Mouse (Mus musculus): ENCODE data around the gene Slc22a14.

The Slc22a14 gene

DNA sequence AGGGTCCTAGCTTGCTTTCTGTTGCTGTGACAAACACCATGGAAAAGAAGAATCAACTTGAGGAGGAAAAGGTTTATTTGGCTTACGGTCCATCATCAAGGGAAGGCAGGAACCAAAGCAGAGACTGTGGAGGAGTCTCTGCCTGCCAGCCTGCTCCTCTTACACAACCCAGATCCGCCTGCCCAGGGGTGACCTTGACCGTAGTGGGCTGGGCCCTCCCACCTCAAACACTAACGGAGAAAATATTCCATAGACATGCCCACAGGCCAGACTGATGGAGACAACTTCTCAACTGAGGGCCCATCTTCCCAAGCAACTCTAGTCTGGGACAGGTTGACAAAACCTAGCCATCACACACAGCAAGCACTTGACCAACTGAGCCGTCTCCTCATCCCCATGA, 223.3 kb downstream of the Slc22a14 start:
- in situ Hi-C loops (cut with MboI), result no loop called here

DNA sequence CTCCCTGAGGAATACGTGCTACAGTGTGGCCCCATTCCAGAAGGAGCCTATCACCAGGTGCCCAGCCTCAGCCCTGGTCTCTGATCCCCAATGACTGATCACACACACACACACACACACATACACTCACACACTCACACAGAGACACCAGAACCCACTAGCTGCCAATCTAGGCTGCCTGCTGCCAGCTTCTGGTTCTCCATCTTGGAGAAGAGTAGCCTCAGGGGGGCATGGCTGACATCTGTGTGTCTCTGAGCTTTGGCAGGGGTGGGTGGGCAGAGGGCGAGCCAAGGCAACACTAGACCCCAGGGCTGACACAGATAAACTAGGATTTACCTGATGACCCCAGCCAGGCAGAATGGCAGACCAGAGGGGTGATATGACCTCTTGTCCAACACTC, 226.5 kb downstream of the Slc22a14 start:
- in situ Hi-C loops (cut with MboI), result no loop called here

DNA sequence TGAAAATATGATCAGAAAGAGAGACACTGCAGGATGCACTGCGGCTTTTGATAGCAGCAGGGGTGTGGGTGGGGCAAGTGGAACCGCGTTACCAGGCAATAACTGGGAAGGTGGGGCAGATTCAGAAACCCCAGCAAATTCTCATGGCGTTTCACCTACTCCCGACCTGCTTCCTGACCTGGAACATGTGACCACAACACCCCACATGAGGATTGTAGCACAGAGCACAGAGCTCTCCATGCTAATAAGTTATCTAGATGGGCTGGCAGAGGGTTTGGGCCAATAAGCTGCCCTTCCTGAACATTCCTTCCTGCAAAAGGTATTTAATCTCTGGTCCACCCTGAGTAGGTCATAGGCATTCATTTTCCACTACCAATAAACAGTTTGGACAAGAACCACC, 234.7 kb downstream of the Slc22a14 start:
- in situ Hi-C loops (cut with MboI), result no loop called here

DNA sequence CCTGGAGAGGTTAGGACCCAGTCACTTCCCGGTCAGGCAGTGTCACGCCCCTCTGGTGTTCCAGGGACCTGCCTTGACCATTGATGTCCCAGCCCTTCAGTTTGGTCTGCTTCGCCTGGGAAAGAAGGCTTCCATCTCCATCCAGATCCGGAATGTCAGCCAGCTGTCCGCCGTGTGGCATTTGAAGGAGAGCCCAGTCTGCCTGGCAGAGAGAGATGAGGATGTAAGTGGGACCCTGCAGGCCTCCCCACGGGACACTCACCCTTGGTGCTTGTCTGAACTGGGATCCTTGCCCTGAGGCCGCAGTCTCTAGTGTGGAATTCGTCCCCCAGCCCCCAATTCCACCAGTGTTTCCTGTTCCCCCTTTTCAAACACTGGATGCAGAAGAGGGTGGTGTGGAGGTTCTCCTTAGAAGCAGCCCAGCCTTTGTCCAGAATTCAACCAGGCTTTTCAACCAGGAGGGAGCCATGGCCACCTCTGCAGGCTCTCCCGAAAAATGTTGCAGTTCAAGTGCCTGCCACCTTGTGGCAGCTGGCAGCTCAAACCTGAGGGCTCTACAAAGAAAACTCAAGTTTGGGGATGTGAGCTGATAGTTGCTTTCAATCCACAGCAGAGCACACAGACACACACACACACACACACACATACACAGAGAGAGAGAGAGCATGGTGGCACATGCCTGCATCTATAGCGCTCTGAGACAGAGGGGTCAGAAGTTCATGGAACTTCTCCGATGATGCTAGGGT, 236.7 kb downstream of the Slc22a14 start:
- in situ Hi-C loops (cut with MboI), result no loop called here

DNA sequence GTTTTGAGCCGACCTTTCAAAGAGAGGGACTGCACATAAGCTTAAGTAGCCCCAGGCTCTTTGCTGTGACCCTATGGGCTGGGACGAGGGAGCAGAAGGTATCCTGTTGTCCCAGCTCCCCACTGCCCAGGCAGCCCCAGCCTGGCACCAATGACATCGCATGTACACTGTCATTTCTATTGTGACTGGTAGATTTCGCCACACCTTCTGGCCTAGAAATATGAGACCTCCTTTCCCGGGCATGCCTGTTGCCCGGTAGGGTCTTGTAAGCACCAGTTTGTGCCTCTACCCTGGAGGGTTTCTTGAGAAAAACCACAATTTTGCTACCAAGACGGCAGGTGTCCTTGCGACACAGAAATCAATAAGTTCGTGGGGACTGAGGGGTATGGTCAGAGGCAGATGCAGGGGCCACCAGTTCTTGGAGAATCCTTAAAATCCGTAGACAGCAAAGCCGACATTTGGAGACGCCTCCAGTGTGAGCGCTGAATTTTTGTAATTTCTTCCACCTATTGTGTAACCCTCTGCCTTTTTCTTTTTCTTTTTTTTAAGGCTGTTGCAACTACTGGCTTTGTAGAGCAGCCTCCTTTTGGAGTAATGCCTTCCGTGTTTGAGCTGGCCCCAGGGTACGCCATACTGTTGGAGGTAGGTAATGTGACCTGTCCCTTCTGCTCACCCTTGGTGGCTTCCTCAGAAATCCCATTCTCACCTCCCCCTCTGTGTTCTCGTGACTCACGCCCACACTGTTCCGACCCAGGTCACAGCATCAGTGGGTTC, 242.6 kb downstream of the Slc22a14 start:
- in situ Hi-C loops (cut with MboI), result no loop called here

DNA sequence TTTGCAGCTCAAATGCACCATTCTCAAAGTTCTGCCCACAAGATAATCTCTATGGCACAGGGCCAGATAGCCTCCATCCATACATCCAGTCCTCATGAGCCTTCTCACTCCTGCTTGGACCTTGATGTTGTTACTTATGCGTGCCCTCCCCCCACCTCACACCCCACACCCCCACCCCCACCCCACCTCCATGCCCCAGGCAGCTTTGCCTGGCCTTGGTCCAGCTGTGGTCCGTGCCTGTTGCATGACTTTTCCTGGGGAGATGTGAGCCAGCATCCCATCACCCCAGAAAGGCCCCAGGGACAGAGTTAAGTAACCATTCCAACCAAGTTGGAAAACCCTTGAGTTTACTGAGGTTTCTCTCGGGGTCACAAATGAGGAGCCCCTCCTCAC, 245.2 kb downstream of the Slc22a14 start:
- in situ Hi-C loops (cut with MboI), result no loop called here

Data from mature B cell (primary cell).